Mouse (Mus musculus): Measurements from ENCODE around the gene Iqschfp.

Gene Iqschfp

DNA sequence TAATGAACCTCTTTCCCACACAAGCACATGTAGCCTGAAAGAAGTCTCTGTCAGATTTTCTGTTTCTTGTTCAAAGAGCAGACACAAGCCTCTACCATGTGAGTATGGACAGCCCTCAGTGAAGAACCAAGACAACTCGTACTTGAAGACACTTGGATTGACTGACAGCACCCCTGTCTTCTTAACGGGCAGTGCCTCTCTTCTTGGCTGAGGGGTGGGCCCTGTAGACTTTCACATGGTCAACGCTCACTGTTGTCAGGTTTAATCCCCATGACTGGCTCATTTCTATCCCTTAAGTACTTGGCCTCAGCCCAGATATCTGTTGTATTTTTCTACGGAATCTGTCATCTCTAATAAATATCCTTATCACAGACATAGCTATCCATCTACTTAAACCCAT lies 738.2 kb downstream of the Iqschfp start:
- no peak for DNase-seq (ENCODE audit: low read depth in 1 of 2, low spot score in 2 of 2)

DNA sequence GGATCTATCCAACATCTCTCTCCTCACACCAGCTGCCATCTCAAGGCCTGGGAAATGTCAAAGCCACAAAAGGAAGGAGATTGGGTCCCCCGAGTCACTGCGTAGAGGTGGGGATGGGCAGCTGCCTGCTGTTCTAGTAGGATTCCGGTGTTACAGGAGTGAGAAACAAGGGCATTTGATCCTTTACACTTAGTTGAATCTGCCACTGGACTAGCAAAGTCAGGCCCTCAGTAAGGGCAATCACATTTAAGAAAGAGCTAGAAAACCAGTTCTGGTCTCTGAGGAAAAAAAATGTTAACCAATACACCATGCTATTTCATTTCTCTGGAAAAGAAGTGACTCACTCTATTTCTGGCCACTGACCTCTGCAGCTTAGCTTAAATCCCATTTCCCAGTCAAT lies 738.8 kb downstream of the Iqschfp start:
- no peak for DNase-seq (ENCODE audit: low read depth in 1 of 2, low spot score in 2 of 2)

DNA sequence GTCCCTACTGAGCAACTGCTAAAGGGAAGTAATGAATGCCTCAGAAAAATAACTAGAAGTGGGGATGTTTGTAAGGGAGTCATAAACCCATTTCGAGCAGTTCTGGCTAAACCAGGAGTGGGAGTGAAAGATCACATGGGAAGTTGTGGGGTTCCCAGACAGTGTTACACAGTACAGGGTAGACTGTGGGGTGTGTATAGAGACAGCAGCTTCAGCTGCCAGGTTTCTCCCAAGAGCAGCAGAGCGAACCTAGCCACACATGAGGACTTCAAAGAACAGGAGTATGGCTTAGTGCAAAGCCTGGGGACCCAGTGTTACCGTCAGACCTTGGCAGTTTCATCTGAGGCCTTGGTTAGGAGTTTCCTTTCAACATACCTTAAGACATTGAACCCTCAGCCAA lies 740.7 kb downstream of the Iqschfp start:
- DNase-seq (ENCODE audit: low read depth in 1 of 2, low spot score in 2 of 2), result no peak

DNA sequence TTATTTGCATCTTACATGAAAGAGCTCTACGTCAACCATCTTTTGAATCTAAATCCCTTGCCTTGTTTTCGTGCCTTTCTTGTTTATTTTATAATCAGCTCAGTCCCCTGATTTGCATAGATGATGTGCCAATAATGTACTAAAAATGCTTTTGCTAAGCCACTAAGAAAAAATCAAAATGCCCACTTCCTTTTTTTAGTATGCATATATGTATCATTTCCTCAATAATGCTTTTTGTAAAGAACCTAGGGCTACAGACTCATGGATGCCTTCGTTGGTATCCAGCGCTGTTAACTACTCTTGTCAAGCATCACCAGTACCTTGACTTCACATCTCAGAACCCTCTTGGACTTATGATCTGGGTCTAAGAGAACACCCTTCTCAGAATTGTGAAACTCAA lies 741.5 kb downstream of the Iqschfp start:
- DNase-seq (ENCODE audit: low read depth in 1 of 2, low spot score in 2 of 2), result no peak

DNA sequence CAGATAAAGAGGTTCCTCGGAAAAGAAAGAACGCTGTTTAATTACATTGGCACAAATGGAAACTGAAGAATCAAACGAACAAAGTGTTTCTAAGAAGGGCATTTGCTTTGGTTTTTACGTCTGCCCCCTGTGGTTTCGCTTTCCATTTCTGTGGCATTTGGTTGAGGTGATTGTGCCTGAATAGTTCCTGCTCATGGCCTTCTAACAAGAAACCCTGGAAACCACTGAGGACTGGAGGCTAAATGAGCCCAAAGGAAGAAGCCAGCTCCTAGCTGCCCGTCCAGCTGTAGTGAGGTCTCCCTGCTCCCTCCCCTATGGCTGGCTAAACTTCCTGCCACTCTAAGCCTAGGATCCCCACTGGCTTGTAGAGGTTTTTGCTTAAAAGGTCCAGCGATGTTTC lies 745.9 kb downstream of the Iqschfp start:
- no peak for DNase-seq (ENCODE audit: low read depth in 1 of 2, low spot score in 2 of 2)

DNA sequence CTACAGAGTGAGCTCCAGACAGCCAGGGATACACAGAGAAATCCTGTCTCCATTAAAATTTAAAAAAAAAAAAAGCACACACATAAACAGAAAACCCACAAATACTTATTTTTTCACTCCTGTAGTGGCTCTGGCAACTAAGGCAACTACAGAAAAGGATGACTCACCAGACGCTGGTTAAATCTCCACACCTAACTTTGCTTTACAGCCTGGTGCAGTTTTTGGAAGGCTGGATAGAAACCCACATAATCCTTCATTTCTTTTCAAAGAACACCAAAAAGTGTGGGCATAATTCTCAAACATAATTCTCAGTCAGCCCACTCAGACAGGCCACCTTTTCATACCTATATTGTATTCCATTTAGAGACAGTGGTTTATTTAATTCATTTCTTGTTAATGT lies 746.7 kb downstream of the Iqschfp start:
- no peak for DNase-seq (ENCODE audit: low read depth in 1 of 2, low spot score in 2 of 2)

DNA sequence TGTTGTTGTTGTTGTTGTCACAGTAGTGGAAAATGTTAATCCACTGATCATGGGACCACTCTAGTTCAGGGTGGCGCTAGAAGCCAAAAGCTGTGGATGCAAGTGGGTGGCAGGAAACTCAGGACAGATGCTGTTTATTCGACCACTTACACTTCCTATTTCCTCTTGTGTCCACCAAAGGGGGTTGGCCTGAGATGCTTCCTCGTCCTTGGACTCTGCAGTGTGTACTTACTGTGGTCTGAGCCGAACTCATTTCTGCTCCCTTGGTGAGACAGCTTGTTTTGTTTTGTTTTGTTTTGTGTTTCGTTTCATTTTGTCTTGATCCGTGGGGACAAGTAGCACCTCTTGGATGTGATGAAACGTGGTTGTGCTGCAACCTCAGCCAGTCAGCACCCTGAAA lies 750.9 kb downstream of the Iqschfp start:
- DNase-seq (ENCODE audit: low read depth in 1 of 2, low spot score in 2 of 2), result no peak

DNA sequence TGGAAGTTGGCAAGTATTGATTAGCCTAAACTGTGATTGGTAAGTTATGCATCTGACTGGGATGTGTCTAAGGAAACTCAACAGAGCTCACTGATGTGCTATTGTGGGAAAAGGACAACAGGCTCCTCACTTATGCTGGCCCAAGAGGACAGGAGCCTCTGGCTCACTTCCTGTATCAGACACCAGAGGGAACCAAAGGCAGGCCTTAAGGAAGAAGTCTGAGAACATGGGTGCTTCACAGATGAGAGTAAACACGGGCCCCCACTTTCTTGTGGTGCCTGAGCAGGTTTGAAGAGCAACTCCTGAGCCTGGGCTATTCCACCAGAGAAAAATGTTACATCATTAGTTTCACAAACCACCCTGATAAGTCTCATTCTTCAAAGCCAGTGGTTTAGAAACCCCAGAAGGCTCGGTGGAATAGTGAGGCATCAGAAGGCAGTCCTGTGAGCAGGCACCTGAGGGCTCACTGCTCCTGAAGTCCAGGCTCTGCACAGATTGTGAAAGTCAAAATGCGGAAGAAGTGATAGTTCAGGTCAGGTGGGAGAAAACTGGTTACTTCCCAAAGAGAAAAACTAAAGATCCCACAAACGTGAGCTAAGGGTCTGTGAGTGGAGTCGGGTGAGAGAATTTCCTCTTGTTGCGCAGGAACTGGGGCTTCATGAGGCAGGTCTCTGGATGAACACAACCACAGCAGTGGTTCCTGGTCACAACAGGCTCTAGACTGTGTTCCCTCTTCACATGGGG lies 754.5 kb downstream of the Iqschfp start:
- no peak for DNase-seq (ENCODE audit: low read depth in 1 of 2, low spot score in 2 of 2)

DNA sequence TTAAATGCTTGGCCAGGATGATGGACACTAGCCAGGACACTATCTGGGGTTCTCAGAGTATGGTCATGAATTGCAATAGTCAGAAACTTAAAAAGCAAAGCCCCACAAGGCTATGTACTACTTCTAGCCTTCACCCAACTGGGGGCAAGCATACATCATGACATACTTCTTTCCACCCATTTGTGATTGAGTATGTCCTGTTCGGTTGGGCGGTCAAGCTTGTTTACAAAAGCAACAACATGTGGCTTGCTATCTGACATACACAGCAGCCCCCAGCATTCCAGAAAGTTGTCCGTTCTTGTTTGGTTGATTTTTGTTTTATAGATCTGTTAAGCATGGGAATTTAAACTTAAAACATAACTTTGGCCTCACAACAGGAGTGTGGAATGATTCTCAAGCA lies 755.2 kb downstream of the Iqschfp start:
- no peak for DNase-seq (ENCODE audit: low read depth in 1 of 2, low spot score in 2 of 2)

DNA sequence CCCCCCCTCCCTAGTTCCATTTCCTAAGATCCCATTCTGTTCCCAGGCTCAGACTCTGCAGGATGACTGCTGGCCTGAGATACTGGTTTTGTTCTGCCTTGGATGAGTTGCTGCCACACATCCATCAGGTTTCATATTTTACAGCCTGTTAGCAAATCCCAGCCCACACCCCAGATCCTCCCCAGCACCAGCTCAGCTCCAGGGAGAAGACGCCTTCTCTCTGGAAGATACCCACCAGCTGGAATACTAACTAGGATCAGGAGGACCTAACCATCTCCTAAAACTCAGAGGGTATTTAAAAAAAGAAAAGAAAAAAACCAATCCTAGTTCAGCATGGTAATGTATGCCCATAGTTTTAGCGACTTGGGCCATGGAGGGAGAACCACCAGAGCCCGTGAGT lies 758.2 kb downstream of the Iqschfp start:
- no peak for DNase-seq (ENCODE audit: low read depth in 1 of 2, low spot score in 2 of 2)

DNA sequence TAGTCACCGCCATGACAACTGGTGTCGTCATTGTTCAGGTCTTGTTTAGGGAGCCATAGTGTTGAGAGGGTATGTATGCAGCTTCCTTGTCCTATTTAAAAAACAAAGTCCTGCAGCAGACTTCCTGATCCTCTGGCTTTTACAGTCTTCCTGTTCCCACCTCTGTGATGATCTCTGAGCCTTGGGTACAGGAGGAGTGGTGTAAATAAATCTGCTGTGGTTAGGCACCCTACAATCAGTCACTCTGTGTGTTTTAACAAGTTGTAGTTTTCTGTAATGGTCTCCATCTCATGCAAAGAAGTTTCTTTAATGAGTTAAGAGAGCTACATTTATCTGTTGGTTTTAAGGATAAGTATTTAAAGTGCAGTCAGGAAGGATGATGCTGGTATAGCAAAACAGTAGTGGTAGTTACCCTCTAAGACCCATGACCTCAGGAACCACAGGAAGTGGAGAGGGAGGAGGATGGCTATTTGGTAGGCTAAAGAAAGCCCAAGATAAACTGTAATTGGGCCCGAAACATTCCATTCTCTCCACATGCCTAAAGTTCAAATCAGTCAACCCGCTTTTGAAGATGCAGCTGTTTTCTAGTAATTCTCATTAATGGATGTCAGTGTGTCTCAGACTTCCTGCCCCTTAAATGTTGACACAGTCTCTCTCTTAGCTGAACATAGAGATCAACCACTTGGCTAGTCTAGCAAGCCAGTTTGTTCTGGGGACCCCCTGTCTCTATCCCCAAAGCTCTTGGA lies 764.7 kb downstream of the Iqschfp start:
- DNase-seq (ENCODE audit: low read depth in 1 of 2, low spot score in 2 of 2), result no peak

DNA sequence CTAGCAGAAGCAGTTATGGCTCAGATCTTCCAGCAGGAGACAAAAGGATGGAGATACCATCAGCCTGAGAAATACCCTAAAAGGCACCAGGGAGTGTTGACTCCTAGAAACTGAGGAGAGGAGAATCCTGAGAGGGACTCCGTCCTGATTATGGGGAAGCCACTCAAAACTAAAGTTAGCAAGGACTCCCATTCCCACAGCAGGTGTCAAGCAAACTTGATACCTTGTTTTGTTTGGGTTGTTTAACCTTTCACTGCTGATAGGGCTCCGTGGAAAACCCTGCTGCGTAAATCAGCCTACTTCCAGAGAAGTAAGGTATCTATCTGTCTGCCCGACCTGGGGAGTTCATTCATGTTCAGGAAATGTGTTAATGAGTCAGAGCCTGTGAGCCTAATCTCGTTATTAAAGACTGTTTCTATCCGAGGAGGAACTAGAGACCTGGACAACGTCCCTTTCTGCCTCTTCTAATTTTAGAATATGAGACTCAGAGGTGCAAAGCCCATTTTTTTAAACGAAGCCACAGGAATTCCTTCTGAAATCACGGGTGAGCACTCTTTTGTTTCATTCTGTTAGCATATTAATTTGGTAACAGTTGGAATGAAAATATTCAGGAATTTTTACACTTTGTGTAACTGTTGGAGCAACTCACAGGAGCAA lies 765.7 kb downstream of the Iqschfp start:
- no peak for DNase-seq (ENCODE audit: low read depth in 1 of 2, low spot score in 2 of 2)

DNA sequence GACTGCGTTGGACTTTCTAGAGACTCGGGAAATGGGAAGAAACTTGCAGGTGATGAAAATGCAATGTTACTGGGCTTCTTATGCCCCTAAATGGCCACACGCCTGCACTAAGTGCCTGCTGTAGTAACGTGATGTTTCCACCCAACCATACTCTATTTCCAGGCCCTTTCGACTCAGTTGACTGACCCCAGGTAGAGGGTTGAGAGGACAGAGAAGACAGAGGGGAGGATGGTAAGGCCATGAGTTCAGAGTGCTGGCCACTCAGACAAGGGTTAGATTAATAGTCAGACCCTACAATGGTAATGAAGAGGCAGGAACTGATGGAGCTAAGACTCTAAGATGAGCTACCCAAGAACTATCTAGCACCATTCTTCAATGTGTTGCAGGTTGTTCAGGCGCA lies 768.0 kb downstream of the Iqschfp start:
- DNase-seq (ENCODE audit: low read depth in 1 of 2, low spot score in 2 of 2), result no peak

DNA sequence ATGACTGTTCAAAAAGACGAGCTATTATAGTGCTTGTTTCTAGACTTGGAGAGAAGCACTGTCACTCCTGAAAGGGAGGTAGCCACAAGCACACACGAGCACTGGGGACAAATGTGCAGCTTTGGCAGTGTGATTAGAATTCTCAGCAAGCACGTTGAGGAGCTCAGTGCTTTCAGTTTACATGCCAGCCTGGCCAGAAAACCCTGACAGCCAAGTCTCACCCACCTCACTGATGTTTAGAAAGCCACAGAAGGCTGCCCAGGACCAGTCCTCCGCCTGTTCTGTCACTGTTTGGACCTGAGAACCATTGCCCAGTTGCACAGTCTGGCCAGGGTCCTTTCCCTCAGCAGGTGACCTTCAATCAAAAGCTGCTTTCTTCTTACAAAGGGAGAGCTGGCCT lies 768.5 kb downstream of the Iqschfp start:
- no peak for DNase-seq (ENCODE audit: low read depth in 1 of 2, low spot score in 2 of 2)

DNA sequence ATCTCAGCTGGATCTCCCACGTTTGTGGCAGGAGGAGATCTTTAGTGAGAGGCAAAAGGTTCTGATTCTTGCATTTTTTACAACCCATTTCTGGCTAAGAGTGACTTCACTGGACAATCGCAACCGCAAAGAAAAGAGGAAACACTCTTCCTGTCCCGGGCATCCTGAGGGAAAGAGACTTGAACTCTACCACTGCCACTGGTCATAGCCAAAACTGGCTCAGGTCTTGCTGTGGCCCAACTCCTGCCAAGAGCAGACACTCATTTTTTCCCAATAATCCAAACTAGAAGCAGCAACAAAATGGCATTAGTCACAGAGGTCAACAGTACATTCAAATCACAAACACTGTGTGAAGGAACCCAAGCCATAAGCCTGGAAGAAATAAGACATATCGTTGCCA lies 770.4 kb downstream of the Iqschfp start:
- no peak for DNase-seq (ENCODE audit: low read depth in 1 of 2, low spot score in 2 of 2)

DNA sequence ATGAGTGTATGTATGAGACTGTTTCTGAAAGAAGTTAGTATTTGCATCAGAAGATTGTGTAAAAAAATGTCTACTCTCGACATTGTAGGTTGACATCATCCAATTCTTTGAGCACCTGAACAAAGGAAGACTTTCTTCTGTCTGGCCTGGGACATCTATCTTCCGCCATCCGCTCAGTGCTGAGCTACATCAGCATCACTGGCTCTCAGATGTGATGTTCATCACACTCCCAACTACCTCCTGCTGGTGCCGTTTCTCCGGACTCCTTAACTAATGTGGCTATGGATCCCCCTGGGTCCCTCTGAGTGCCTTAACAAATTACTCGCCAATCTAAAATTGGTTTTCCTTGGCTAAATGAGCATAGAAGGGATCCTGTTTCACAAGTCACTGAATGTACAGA lies 772.3 kb downstream of the Iqschfp start:
- no peak for DNase-seq (ENCODE audit: low read depth in 1 of 2, low spot score in 2 of 2)

DNA sequence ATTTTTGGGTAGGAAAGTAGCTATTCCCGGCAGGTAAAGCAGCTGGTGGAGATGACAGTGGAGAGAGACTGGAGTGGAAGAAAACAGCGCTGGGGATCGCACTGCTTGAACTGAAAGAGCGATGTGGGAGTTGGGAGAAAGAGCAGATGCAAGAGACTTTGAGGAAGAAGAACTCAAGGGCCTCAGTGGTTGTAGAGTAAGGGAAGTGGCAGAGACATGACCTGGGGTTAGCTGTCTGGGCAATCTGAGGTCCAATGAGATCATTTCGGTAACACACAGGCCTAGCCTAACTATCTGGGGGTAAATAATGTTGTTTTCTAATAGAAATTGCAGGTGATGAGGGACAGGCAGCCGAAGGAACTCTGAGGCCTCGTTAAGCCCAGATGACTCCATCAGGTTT lies 774.3 kb downstream of the Iqschfp start:
- DNase-seq (ENCODE audit: low read depth in 1 of 2, low spot score in 2 of 2), result no peak

DNA sequence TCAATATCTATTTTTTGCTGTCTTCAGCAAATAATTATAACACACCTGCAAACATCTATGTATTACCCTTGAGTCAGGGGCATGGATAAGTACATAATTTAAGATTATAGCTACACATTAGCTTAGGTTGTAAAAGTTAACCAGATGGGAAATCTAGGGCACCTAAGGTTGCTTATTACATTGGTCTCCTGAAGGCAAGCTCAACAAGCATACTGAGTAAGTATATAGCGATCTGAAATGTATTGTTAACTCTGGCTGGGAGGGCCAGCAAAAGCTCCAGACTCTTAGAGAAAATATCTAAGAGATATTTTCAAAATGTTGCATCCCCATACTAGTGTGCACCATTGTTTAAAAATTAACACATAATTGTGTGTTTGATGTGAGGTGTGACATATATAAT lies 775.8 kb downstream of the Iqschfp start:
- DNase-seq (ENCODE audit: low read depth in 1 of 2, low spot score in 2 of 2), result no peak

DNA sequence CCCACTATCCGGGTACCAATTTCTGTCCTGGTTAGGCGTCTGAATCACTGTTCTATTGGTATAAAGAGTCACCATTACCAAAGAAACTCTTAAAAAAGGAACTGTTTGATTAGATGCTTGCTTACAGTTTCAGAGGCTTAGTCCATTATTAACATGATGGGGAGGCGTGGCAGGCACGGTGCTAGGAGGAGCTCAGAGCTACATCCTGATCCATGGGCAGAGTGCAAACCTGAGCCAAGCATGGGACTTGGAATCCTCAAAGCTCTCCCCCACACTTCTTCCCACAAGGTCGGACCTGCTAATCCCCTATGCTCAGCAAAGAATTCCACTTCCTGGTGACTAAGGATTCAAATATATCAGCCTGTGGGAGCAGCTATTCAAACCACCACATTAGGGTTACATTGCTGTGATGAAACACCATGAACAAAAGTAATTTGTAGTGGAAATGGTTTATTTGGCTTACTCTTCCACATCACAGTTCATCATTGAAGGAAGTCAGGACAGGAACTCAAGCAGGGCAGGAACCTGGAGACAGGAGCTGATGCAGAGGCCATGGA lies 777.5 kb downstream of the Iqschfp start:
- DNase-seq (ENCODE audit: low read depth in 1 of 2, low spot score in 2 of 2), result no peak

DNA sequence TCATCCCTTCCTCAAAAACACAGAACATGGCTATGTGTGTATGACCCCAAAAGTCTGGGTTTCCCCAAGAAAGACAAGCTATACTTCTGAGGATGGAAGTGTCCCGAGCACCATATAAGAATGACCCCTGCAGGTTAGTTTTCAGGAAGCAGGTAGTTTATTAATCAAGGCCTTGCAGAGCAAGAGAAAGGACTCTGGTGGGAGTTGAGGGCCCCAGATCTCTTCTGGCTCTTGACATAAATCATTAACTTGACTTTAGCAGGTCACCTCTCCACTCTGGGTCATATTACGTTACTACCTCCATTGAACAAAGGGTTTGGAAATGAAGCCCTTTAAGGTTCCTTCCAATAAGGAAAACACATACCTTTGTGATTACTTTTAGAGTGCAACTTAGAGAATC lies 782.7 kb downstream of the Iqschfp start:
- DNase-seq (ENCODE audit: low read depth in 1 of 2, low spot score in 2 of 2), result no peak

DNA sequence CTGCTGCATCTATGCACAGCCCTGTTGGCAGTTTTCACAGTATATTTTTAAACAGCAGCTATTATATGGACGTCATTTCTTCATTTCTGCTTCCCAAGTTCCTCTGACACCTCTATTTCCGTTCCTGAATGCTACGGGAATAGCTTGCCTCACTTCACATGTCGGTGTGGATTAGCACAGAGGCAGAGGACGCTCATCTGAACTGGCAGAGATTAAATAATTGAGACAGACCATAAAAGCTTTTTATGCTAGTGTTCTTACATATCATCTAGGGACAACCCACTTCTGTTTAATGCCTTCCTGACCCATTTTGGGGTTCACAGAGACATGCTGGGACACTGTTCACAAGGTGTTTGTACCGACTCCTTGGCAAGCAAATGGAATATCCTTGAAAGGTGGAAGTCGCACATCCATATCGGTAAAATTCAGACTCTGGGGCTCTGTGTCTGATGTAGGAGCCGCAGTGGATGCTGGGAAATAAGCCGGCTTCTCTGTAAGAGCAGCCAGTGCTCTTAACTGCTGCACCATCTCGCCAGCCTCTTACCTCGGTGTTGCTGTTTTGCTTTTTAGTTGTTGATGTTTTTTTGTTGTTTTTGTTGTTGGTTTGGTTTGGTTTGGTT lies 783.3 kb downstream of the Iqschfp start:
- no peak for DNase-seq (ENCODE audit: low read depth in 1 of 2, low spot score in 2 of 2)
